Mouse (Mus musculus) cortical plate, adult 2 months (tissue): Measurements from ENCODE around the gene Plk5.

Experiments
- CTCF ChIP-seq: fragments of 200-500 bp; IDR thresholded peaks from 2 replicates; pipeline ENCODE4 v1.5.1; 2011; ENCODE audit warnings: mild to moderate bottlenecking, control low read depth, low read length; ENCODE audit not compliant: insufficient read depth; ENCODE audit errors: extremely low read depth
- POLR2A ChIP-seq: fragments of 200-500 bp; IDR thresholded peaks from 2 replicates; pipeline ENCODE4 v1.6.1; 2011; ENCODE audit warnings: mild to moderate bottlenecking, low read length, control low read depth; ENCODE audit not compliant: insufficient read depth; ENCODE audit errors: extremely low read depth

GRCm38 (mm10) chr10:80357994-80358639, 1.9 kb downstream of the Plk5 start:
- TF ChIP-seq CTCF: no peak
- no peak for TF ChIP-seq POLR2A
